Mouse (Mus musculus) gastrocnemius, postnatal 14 days (tissue): ENCODE data around the gene Hist3h2ba. TPM values are rescaled to one million over a fixed set of nuclear protein-coding genes. Genes with fewer than 3 reads are reported as not detected.
"Not testable (repeated sequence)": the region's sequence is repeated elsewhere in the genome, so short reads cannot be mapped to it uniquely, and the experiment has no call there.

Experiments used
- DNase-seq: peaks from one replicate; pipeline ENCODE4 v3.0.0; 2021; ENCODE audit warnings: mixed read lengths
- intact Hi-C: fragments of 180-260 bp; cut with DNase I; formaldehyde crosslinking; loops from one replicate; pipeline ENCODE4 v1.15.1; 2025; ENCODE audit warnings: low total_unique reads
- total RNA-seq, 2 experiments: library from RNA; stranded (reverse); gene quantifications; 2 replicates each; pipeline ENCODE4 v1.2.3; 2021

The Hist3h2ba gene
- total RNA-seq, 2 experiments from 2014 or later = 2.1 to 3.7 TPM

- DNase-seq = no peak
- intact Hi-C loops = no loop called here
Observed at GRCm38 (mm10) chr11:58937909-58938308, 10.8 kb upstream of the Hist3h2ba start.

DNA sequence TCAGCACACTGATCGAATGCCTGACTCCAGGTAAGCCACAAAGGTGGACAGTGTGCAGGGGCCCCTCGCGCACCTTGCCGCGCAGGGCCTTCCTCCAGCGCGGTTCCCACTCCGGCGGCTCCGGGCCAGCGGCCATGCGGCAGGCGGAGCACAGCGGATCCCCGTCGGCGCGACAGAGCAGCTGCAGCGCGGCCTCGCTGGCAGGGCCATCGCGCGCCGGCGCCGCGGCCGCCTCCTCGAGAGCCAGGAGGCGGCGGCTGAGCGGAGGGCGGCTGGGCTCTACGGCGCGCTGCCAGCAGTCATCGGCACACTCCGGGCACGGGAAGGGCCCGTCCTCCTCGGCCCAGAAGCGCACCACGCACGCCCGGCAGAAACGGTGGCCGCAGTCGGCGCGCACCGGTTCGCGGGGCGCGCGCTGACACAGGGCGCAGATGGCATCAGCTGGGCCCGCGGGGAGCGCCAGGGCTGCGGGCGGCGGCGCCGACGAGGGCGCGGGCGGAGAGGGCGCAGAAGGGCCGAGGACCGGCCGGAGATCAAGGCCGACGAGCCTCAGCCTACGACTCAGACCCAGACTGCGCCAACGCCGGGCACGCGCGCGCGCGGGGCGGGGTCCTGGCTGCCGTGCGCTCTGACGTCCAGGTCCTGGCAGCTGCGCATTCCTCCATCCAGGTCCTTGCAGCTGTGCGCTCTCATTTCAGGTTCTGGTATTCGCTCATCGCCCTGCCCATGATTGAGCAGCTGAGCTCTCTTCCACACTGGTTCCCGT is 10.2 kb upstream of the Hist3h2ba start, which contains the start of gene Rnf187:
TSS of gene Rnf187 (minus strand) at position 595 of the 766 bp plus-strand sequence.
- intact Hi-C loops = no loop called here
- DNase-seq = peak; percentile 89

- DNase-seq = no peak
- intact Hi-C loops = no loop called here
Observed at GRCm38 (mm10) chr11:58939088-58939439, 9.7 kb upstream of the Hist3h2ba start.

DNA sequence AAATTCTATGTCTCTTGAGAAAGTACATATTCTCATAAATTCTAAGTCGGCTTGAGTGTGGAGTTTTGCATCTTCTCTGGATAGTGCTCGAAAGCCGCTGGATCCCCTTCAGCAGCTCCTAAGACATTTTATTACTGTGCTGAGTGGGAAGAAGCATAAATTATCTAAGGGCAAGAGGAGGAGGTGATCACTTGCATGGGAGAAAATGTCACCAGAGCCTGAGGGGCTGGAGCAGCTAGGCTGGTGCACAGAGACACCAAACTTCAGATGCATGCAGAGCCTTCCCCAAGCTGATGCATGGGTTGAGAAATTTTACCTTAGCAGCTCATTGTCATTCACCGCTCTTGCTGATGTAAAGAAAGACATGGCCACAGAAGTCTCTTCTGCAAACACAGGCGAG is 4.6 kb upstream of the Hist3h2ba start:
- DNase-seq = no peak
- intact Hi-C loops = no loop called here

DNA sequence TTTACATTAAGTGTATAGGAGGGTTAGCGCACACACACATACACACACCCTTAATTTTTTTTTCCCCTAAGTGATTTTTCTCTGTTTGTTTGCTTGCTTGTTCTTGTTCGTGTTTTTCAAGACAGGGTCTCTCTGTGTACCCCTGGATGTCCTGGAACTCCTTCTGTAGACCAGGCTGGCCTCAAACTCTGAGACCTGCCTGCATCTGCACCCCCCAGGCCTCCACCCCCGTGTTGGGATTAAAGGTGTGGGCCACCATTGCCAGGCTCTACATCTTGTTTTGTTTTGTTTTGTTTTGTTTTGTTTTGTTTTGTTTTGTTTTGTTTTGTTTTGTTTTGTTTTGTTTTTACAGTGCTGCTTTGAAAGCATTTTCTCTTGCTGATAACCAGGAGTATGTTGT is 1.4 kb upstream of the Hist3h2ba start:
- intact Hi-C loops = no loop called here
- no peak for DNase-seq

GRCm38 (mm10) chr11:58947798-58948528 is 757 bp upstream of the Hist3h2ba start:
- DNase-seq = no peak
- intact Hi-C loops = no loop called here

GRCm38 (mm10) chr11:58949480-58950431 is 1.0 kb downstream of the Hist3h2ba start:
- intact Hi-C loops = no loop called here

DNA sequence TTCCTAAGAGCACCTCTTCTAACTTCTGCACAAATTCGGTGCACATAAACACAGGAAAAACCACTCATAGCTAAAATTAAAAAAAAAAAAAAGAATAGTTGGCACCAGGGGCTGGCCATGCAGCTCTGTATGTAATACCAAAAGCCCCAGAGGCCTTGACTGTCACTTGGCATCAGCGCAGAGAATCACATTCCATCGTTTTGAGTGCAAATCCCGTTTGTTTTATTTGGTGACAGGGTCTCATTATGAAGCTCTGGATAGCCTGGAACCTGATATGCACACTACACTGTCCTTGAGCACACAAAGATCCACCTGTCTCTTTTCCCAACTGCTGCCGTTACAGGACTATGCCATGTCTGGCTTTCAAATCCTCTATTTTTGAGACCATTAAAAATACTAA is 2.5 kb downstream of the Hist3h2ba start:
- intact Hi-C loops = no loop called here
- no peak for DNase-seq

More at GRCm38 (mm10) chr11:58949480-58950431, 1.0 kb downstream of the Hist3h2ba start:
- DNase-seq = no peak

- intact Hi-C loops = no loop called here
- no peak for DNase-seq
Observed at GRCm38 (mm10) chr11:58953351-58954169, 4.8 kb downstream of the Hist3h2ba start.

DNA sequence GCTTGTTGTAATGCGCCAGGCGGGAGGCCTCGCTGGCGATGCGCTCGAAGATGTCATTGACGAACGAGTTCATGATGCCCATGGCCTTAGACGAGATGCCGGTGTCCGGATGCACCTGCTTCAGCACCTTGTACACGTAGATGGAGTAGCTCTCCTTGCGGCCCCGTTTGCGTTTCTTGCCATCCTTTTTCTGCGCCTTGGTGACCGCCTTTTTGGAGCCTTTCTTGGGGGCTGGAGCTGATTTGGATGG is 5.4 kb downstream of the Hist3h2ba start:
- DNase-seq, intact Hi-C loops: not testable (repeated sequence)

DNA sequence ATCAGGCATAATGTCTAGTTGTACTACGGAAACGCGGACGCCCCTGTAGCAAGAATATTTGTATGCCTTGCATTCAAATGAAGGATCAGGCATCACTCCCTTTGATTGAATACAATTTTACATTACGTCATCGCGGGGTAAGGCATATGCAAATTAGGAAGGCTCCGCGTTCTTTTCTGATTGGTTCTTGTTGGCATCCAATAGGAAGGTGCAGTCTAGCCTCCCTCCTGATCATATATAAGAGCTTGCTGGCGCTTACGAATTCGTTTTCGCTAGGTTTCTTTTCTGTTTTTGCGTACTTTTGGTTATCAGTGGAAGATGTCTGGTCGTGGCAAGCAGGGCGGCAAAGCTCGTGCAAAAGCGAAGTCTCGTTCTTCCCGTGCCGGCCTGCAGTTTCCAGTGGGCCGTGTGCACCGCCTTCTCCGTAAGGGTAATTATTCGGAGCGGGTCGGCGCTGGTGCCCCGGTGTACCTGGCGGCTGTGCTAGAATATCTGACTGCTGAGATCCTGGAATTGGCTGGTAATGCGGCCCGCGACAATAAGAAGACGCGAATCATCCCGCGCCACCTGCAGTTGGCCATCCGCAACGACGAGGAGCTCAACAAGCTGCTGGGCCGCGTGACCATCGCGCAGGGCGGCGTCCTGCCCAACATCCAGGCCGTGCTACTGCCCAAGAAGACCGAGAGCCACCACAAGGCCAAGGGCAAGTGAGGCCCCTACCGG is 5.9 kb downstream of the Hist3h2ba start, which contains the start of the genes Hist3h2a and Trim17:
TSS of gene Hist3h2a (plus strand) at position 266 of the 723 bp plus-strand sequence.
TSS of gene Trim17 (plus strand) at position 266 of the 723 bp plus-strand sequence.
- DNase-seq = peak; percentile 86
- intact Hi-C loops = no loop called here

GRCm38 (mm10) chr11:58955143-58955867 is 6.6 kb downstream of the Hist3h2ba start:
- DNase-seq = no peak
- intact Hi-C loops = no loop called here

GRCm38 (mm10) chr11:58955868-58956257 is 7.1 kb downstream of the Hist3h2ba start:
- intact Hi-C loops = no loop called here

GRCm38 (mm10) chr11:58957226-58957914 is 8.7 kb downstream of the Hist3h2ba start:
- no peak for DNase-seq
- intact Hi-C loops = no loop called here

More at GRCm38 (mm10) chr11:58955868-58956257, 7.1 kb downstream of the Hist3h2ba start:
- no peak for DNase-seq

DNA sequence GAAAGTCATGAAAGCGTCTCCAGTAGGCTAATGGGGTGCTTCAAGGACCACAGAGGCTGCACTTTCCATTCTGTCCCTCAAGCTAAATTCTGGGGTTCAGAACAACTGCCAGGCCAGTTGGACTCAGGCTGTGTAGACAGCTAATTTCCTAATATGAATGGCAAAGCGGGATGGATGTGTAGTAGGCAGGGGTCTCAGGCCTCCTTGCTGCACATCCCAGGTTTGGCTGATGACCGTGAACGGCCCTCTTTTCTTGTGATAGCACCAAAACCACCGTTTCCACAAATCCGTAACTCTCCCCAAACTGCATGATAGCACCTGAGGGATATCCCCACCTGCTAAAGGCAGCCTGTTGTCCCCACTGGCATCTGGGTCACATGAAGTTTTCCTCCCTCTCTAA is 9.8 kb downstream of the Hist3h2ba start:
- DNase-seq = no peak
- intact Hi-C loops = no loop called here

DNA sequence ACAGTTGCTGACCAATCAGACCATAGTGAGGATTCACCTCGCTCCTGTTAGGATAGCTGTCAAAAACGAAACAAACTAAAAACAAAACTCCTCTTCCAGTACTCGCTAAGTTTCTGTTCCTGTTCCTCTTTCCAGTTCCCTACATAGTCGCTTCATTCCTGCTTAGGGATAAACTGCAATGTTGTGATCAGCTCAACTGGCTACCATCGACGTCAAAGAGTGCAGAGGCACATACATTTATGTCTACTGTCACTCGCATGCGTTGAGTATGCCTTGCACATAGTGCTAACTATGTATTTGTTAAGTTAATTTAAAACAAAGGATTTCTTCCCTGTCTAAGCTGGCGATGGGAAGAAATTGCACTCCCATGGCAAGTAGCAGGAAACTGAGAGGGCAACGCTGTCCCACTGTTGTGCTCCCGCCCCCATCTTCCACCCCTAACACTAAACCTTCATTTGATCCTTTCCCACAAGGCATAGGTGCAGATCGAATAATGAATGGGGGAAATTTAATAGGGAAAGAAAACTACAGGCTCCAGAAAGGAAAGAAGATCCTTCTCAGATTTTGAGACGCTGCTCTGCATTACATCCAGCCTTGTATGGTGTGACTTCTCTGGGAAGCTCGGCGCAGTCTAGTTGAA is 10.6 kb downstream of the Hist3h2ba start:
- intact Hi-C loops = no loop called here
- no peak for DNase-seq
